Mouse (Mus musculus): ENCODE data around the gene Tstd3. TPM values are rescaled to one million over a fixed set of nuclear protein-coding genes. Genes with fewer than 3 reads are reported as not detected.

The Tstd3 gene
- total and polyA plus RNA-seq, 3 experiments, result 7.5 to 16.6 (median 16.5) TPM

DNA sequence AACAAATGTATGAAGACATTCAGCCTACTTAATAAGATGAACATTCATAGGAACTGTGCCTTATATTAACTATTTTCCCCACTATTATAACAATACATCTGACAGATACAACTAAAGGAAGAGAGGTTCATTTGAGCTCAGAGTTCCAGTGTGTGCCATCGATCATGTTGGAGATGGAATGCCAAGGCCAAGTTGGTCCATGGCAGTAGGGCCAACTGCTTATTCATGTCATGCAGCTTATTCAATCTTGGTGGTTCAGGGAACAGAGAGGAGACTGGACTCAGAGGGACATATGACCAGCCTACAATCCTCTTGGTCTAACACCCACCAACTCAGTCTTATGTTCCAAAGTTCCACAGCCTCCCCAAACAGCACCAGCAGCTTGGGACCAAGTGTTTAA, 34.0 kb upstream of the Tstd3 start:
- Histone ChIP-seq H3K4me1 (ENCODE audit: control insufficient read depth, insufficient read depth, low read length) (no peaks in the 10 kb centered on the region), H3K4me3 (no peak overlapping the region), H3K36me3 (ENCODE audit: control insufficient read depth, insufficient read depth, low read length) (no peaks in the 10 kb centered on the region; the same call in 1 of the 2 replicates), H3K27ac (no peak overlapping the region), H3K79me2 (replicated peaks; ENCODE audit: control insufficient read depth, insufficient read depth, low read length) (no peaks in the 10 kb centered on the region), H3K27me3 (ENCODE audit: control insufficient read depth, insufficient read depth, low read length) (no peaks in the 10 kb centered on the region), H3K9ac (ENCODE audit: low read depth, low read length) (no peak overlapping the region)
- intact Hi-C loops (cut with DNase I), result no loop called here
- 97% methylated on average over 1 of the region's 1 CpGs for WGBS
- no peak for TF ChIP-seq CTCF (IDR thresholded peaks at IDR 0.05)
- no peak for TF ChIP-seq POLR2A (IDR thresholded peaks at IDR 0.05; ENCODE audit: insufficient read depth, low read depth, low read length)
- no peak for TF ChIP-seq EP300 (IDR thresholded peaks at IDR 0.05; ENCODE audit: insufficient read depth, low read depth, low read length)
- DNase-seq, result no peak

GRCm38 (mm10) chr4:21793631-21794030, 26.6 kb upstream of the Tstd3 start:
- H3K4me1 ChIP-seq (ENCODE audit: control insufficient read depth, insufficient read depth, low read length), result no peaks in the 10 kb centered on the region
- WGBS, result 71% methylated on average over 3 of the region's 3 CpGs
- no peak for DNase-seq

GRCm38 (mm10) chr4:21789836-21790235, 22.8 kb upstream of the Tstd3 start:
- no peak overlapping the region for H3K4me3 ChIP-seq
- H3K36me3 ChIP-seq (ENCODE audit: control insufficient read depth, insufficient read depth, low read length), result no peaks in the 10 kb centered on the region
- no peaks in the 10 kb centered on the region for H3K79me2 ChIP-seq (replicated peaks; ENCODE audit: control insufficient read depth, insufficient read depth, low read length)
- H3K4me1 ChIP-seq (ENCODE audit: control insufficient read depth, insufficient read depth, low read length), result no peaks in the 10 kb centered on the region
- TF ChIP-seq POLR2A (IDR thresholded peaks at IDR 0.05; ENCODE audit: insufficient read depth, low read depth, low read length) (no peak), CTCF (IDR thresholded peaks at IDR 0.05) (no peak), EP300 (IDR thresholded peaks at IDR 0.05; ENCODE audit: insufficient read depth, low read depth, low read length) (no peak)
- intact Hi-C loops (cut with DNase I), result loop anchor here (5.0 kb wide), 1 partner anchor 43 kb away; no protein-coding TSS in a partner anchor
- H3K9ac ChIP-seq (ENCODE audit: low read depth, low read length), result no peak overlapping the region
- no peaks in the 10 kb centered on the region for H3K27me3 ChIP-seq (ENCODE audit: control insufficient read depth, insufficient read depth, low read length)
- no peak overlapping the region for H3K27ac ChIP-seq
- DNase-seq, result no peak
- 82% methylated on average over 4 of the region's 4 CpGs for WGBS

More at GRCm38 (mm10) chr4:21793631-21794030, 26.6 kb upstream of the Tstd3 start:
- no peaks in the 10 kb centered on the region for H3K36me3 ChIP-seq (ENCODE audit: control insufficient read depth, insufficient read depth, low read length)
- TF ChIP-seq POLR2A (IDR thresholded peaks at IDR 0.05; ENCODE audit: insufficient read depth, low read depth, low read length) (no peak), CTCF (IDR thresholded peaks at IDR 0.05) (no peak), EP300 (IDR thresholded peaks at IDR 0.05; ENCODE audit: insufficient read depth, low read depth, low read length) (no peak)
- H3K27ac ChIP-seq, result no peak overlapping the region
- no peak overlapping the region for H3K9ac ChIP-seq (ENCODE audit: low read depth, low read length)
- intact Hi-C loops (cut with DNase I), result no loop called here
- no peak overlapping the region for H3K4me3 ChIP-seq
- H3K27me3 ChIP-seq (ENCODE audit: control insufficient read depth, insufficient read depth, low read length), result no peaks in the 10 kb centered on the region
- no peaks in the 10 kb centered on the region for H3K79me2 ChIP-seq (replicated peaks; ENCODE audit: control insufficient read depth, insufficient read depth, low read length)

- WGBS, result 91% methylated on average over 6 of the region's 6 CpGs
- TF ChIP-seq EP300 (IDR thresholded peaks at IDR 0.05; ENCODE audit: insufficient read depth, low read depth, low read length), result no peak
- no peak for TF ChIP-seq POLR2A (IDR thresholded peaks at IDR 0.05; ENCODE audit: insufficient read depth, low read depth, low read length)
- TF ChIP-seq CTCF (IDR thresholded peaks at IDR 0.05), result no peak
- Histone ChIP-seq H3K4me1 (ENCODE audit: control insufficient read depth, insufficient read depth, low read length) (no peaks in the 10 kb centered on the region), H3K36me3 (ENCODE audit: control insufficient read depth, insufficient read depth, low read length) (no peaks in the 10 kb centered on the region), H3K4me3 (no peak overlapping the region), H3K27ac (no peak overlapping the region), H3K79me2 (replicated peaks; ENCODE audit: control insufficient read depth, insufficient read depth, low read length) (no peaks in the 10 kb centered on the region), H3K27me3 (ENCODE audit: control insufficient read depth, insufficient read depth, low read length) (no peaks in the 10 kb centered on the region), H3K9ac (ENCODE audit: low read depth, low read length) (no peak overlapping the region)
- DNase-seq, result no peak
- intact Hi-C loops (cut with DNase I), result loop anchor here (5.0 kb wide), 1 partner anchor 42 kb away; no protein-coding TSS in a partner anchor
These were observed 21.9 kb upstream of the Tstd3 start for GRCm38 (mm10) chr4:21788903-21789302.

DNA sequence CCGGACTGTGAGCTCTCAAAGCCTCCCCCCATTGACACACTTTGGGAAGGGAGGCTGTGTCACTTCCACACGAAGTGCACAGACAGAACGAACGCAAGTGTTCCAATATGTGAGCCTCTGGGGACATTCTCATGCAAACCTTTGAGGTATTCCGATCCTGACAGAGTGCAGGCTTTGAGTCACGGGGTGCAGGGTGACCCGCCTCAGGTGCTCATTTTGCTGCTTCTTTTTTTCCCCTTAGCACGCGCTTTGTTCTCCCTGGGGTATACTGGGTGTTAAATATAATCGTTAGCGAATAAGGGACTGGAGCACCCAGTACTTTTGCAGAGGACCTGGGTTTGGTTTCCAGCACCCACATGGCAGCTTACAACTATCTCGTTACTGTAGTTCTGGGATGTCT, 19.3 kb upstream of the Tstd3 start:
- TF ChIP-seq CTCF (IDR thresholded peaks at IDR 0.05), result no peak
- no peaks in the 10 kb centered on the region for H3K79me2 ChIP-seq (replicated peaks; ENCODE audit: control insufficient read depth, insufficient read depth, low read length)
- no peak for DNase-seq
- 92% methylated on average over 12 of the region's 12 CpGs for WGBS
- no peak overlapping the region for H3K4me3 ChIP-seq
- no peaks in the 10 kb centered on the region for H3K27me3 ChIP-seq (ENCODE audit: control insufficient read depth, insufficient read depth, low read length)
- no peaks in the 10 kb centered on the region for H3K4me1 ChIP-seq (ENCODE audit: control insufficient read depth, insufficient read depth, low read length)
- H3K9ac ChIP-seq (ENCODE audit: low read depth, low read length), result no peak overlapping the region
- intact Hi-C loops (cut with DNase I), result loop anchor here (5.0 kb wide), 1 partner anchor 39 kb away; no protein-coding TSS in a partner anchor
- H3K27ac ChIP-seq, result no peak overlapping the region
- no peaks in the 10 kb centered on the region; the same call in 1 of the 2 replicates for H3K36me3 ChIP-seq (ENCODE audit: control insufficient read depth, insufficient read depth, low read length)

DNA sequence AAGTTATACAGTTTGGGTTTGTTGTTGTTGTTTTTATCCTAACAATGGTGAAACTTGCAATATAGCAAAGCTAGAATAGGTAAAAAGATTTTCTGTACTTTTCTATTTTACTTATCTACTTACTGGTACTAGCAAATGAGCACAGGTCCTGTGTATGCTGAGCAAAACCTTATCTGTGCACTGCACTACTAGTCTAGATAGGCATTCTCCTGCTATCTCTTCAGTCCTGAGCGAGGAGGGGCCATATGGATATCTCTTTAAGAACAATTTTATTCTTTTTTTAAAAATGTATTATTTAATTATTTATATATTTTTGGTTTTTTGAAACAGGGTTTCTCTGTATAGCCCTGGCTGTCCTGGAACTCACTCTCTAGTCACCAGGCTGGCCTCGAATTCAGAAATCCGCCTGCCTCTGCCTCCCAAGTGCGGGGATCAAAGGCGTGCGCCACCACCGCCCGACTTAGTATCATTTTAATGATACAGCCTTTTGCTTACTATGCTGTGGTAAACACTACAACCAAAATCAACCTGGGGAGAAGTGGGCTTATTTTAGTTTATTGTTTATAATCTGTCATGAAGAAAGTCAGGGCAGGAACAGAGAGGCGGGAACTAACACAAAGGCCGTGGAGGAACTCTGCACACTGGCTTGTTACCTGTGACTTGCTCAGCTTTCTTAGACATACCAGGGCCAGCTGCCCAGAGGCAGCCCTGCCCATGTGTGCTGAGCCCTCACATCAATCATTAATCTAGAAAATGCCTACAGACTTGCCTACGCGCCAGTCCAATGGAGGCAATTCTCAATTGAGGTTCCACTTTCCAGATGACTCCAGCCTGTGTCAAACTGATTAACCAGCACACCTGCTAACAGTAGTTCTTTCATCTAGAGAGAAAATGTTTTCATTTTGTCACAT, 14.1 kb upstream of the Tstd3 start:
- no peak for DNase-seq
- Histone ChIP-seq H3K4me1 (ENCODE audit: control insufficient read depth, insufficient read depth, low read length) (peaks cover 4% of the 10 kb centered on the region), H3K27me3 (ENCODE audit: control insufficient read depth, insufficient read depth, low read length) (no peaks in the 10 kb centered on the region), H3K79me2 (replicated peaks; ENCODE audit: control insufficient read depth, insufficient read depth, low read length) (no peaks in the 10 kb centered on the region), H3K27ac (no peak overlapping the region), H3K4me3 (no peak overlapping the region), H3K36me3 (ENCODE audit: control insufficient read depth, insufficient read depth, low read length) (peaks cover 3% of the 10 kb centered on the region), H3K9ac (ENCODE audit: low read depth, low read length) (no peak overlapping the region)
- intact Hi-C loops (cut with DNase I), result no loop called here
- TF ChIP-seq POLR2A (IDR thresholded peaks at IDR 0.05; ENCODE audit: insufficient read depth, low read depth, low read length) (no peak), CTCF (IDR thresholded peaks at IDR 0.05) (no peak), EP300 (IDR thresholded peaks at IDR 0.05; ENCODE audit: insufficient read depth, low read depth, low read length) (no peak)
- 96% methylated on average over 12 of the region's 12 CpGs for WGBS

Data from heart, adult 2 months (tissue).